Mouse (Mus musculus) liver, embryonic 14.5 days (tissue): Measurements from ENCODE around the gene Lztr1.
A peak's percentile ranks its signal among the peaks of the same experiment; 100 is the strongest.

Experiments used
- CTCF ChIP-seq: IDR thresholded peaks from 2 replicates; pipeline ENCODE4 v1.5.1; 2016; ENCODE audit warnings: antibody characterized with exemption, low read depth, control low read depth
- EP300 ChIP-seq: IDR thresholded peaks from 2 replicates; pipeline ENCODE4 v1.6.1; 2016; ENCODE audit warnings: antibody characterized with exemption, low read depth

- TF ChIP-seq CTCF (peak; percentile 60), EP300 (no peak)
These were observed 23.8 kb downstream of the Lztr1 start for GRCm38 (mm10) chr16:17532271-17532670.
